Mouse (Mus musculus): ENCODE measurements around the gene Olfr63. TPM values are rescaled to one million over a fixed set of nuclear protein-coding genes. Genes with fewer than 3 reads are reported as not detected.

Gene Olfr63
- not detected in 2 replicates for polyA plus RNA-seq (2012; rRNA removed)

DNA sequence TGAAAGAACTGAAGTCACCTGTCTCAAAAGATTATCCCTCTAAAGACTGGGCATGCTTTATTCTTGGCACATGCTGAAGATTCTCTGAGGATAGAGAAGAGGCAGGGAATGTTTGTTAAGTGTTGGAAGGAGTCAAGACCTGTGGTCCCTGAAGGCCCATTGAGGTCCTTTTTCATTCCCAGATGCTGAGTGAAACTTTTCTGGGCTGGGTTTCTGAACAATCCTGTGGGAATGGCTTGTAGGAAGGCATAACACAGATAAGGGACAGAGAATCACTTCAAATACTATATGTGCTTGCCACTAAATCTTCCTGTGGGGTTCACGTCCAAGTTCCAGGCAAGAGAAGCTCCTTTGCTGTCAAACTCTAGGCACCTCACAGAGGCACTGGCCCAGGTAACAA is at the start of gene Olfr63:
Gene Olfr63 (plus strand): TSS at position 301 of the 400 bp plus-strand sequence.

DNA sequence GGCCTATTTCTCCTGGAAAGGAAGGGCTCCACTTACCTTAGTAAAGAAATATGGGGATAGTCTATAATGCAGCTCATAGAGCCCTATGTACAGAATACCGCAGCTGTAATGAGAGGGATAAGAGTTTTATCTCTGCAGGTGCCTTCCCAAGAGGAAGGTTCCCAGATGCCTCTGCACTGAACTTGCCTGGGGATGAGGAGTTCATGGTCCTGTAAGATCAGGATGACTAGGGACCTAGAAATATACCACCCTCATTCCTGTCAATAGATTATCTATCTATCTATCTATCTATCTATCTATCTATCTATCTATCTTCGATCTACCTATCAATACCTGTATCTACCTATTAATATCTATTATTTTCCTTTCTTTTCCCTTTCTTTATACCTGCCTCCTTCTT is 42.9 kb upstream of the Olfr63 start, which contains the start of gene Olfr1564:
Gene Olfr1564 (minus strand): TSS at position 101 of the 400 bp plus-strand sequence.

DNA sequence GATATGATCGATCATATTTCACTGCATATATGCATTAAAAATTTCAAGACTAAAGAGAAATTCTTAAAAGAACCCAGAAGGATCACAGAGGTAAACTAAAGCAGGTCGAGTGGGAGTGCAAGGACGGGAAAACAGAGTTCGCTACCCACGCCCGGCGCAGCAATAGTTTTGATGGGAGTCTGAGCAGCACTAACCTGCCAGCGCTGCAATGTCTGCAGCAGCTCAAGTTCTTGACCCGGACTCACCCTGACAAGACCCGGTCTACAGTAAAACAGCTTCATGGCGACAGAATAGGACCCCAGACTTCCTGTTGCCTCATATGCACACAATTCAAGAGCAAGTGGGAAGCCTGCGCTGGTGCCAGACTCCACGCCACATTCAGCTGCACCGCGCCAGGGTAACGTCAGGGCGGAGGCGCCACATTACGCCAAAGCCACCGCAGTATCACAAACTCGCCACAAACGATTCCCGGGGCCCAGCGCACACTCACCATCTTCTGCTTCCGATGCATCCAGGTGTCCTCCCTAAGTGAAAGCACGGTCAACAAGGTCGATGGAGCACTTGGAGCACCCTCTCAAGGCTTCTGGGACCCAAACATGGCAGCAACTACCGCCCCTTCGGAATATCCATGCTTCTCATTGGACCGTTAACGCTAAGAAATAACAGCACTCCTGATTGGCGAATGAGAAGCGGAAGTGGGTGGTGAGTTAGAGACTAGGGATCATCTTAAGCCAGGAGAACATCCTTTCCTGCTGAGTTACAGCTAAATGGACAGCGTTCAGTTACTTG is 9.8 kb upstream of the Olfr63 start, which contains the start of gene Zfp955a:
Gene Zfp955a (minus strand): TSS at position 616 of the 789 bp plus-strand sequence.

DNA sequence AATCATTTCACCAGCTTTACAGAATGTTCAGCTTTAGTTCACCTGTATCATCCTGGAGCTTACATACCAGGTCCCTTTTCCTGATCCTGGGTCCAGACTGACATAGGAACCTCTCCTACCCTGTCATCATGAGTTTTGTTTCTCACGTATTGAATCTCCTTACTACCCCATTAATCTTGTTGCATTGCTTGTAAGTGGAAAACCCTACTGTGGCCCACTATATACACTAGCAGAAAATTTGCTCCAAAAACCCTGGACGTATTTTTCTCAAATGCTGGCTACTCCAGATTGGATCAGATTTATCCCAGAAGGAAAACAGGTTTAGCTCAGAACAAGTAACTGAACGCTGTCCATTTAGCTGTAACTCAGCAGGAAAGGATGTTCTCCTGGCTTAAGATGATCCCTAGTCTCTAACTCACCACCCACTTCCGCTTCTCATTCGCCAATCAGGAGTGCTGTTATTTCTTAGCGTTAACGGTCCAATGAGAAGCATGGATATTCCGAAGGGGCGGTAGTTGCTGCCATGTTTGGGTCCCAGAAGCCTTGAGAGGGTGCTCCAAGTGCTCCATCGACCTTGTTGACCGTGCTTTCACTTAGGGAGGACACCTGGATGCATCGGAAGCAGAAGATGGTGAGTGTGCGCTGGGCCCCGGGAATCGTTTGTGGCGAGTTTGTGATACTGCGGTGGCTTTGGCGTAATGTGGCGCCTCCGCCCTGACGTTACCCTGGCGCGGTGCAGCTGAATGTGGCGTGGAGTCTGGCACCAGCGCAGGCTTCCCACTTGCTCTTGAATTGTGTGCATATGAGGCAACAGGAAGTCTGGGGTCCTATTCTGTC is 24.8 kb downstream of the Olfr63 start, which contains the start of gene Zfp955b:
Gene Zfp955b (plus strand): TSS at position 506 of the 837 bp plus-strand sequence.

Other genes with a start within 250 kb of the Olfr63 start
- gene Zfp763, start 231.3 kb upstream of the Olfr63 start, polyA plus RNA-seq (2012; rRNA removed): 0.62 and 0.69 TPM in 2 replicates
- gene 4921501E09Rik, start 196.6 kb upstream of the Olfr63 start, polyA plus RNA-seq (2012; rRNA removed): not detected in 2 replicates
- gene Zfp563, start 175.4 kb upstream of the Olfr63 start, polyA plus RNA-seq (2012; rRNA removed): 1.4 and 1.7 TPM in 2 replicates
- gene Morc2b, start 125.0 kb upstream of the Olfr63 start, polyA plus RNA-seq (2012; rRNA removed): not detected in 2 replicates
- gene Olfr55, start 96.2 kb upstream of the Olfr63 start, polyA plus RNA-seq (2012; rRNA removed): not detected in 2 replicates
- gene Olfr239, start 73.4 kb upstream of the Olfr63 start, polyA plus RNA-seq (2012; rRNA removed): not detected in 2 replicates
- 0.29 TPM in 1 of 2 replicates, not detected in the other for gene Olfr1564, start 43.0 kb upstream of the Olfr63 start, polyA plus RNA-seq (2012; rRNA removed)
- 0.50 and 0.74 TPM in 2 replicates for gene Zfp955a, start 9.5 kb upstream of the Olfr63 start, polyA plus RNA-seq (2012; rRNA removed)
- gene Zfp955b, start 24.9 kb downstream of the Olfr63 start, polyA plus RNA-seq (2012; rRNA removed): 1.1 and 1.2 TPM in 2 replicates
- 0.46 and 1.3 TPM in 2 replicates for gene Zfp81, start 94.2 kb downstream of the Olfr63 start, polyA plus RNA-seq (2012; rRNA removed)
- gene Zfp101, start 130.0 kb downstream of the Olfr63 start, polyA plus RNA-seq (2012; rRNA removed): 1.0 and 1.4 TPM in 2 replicates
- gene Actl9, start 168.2 kb downstream of the Olfr63 start, polyA plus RNA-seq (2012; rRNA removed): 0.26 and 0.38 TPM in 2 replicates